Mouse (Mus musculus): Measurements from ENCODE around the gene 1700010B08Rik. TPM values are rescaled to one million over a fixed set of nuclear protein-coding genes. Genes with fewer than 3 reads are reported as not detected.

1700010B08Rik gene
- total RNA-seq, 1 experiment = not detected

GRCm38 (mm10) chr2:173722251-173722857, 3.1 kb downstream of the 1700010B08Rik start:
- Histone ChIP-seq H3K4me3 (ENCODE audit: insufficient read depth in 1 of 2, low read depth in 1 of 2, low read length in 2 of 2, poor library complexity in 1 of 2, severe bottlenecking in 1 of 2) (no peak overlapping the region), H3K27ac (ENCODE audit: insufficient read depth, low read depth, low read length, poor library complexity, severe bottlenecking) (no peak overlapping the region; the same call in 1 of the 2 replicates), H3K4me1 (ENCODE audit: control insufficient read depth in 2 of 2, insufficient read depth in 2 of 2, low read length in 2 of 2, poor library complexity in 1 of 2) (0 out of 4 replicates have a peak, but pooled peaks cover 0 to 4% of the 10 kb centered on the region in 2 experiments), H3K9me3 (ENCODE audit: control insufficient read depth, insufficient read depth, low read depth, low read length) (no peaks in the 10 kb centered on the region), H3K36me3 (ENCODE audit: control insufficient read depth, insufficient read depth, low read length, poor library complexity, severe bottlenecking) (no peaks in the 10 kb centered on the region), H3K9ac (ENCODE audit: insufficient read depth, low read depth, low read length, poor library complexity, severe bottlenecking) (no peak overlapping the region)
- no peak for TF ChIP-seq ZC3H11A (IDR thresholded peaks at IDR 0.05; ENCODE audit: borderline replicate concordance, low read depth, low read length)
- TF ChIP-seq ZNF384 (IDR thresholded peaks at IDR 0.05; ENCODE audit: low read depth, low read length) = no peak
- TF ChIP-seq CHD2 (IDR thresholded peaks at IDR 0.05; ENCODE audit: low read depth, low read length) = no peak
- TF ChIP-seq MAFK (IDR thresholded peaks at IDR 0.05; ENCODE audit: insufficient read depth, low read depth, low read length) = no peak
- no peak for TF ChIP-seq HCFC1 (IDR thresholded peaks at IDR 0.05; ENCODE audit: borderline replicate concordance, insufficient read depth, low read length)
- in situ Hi-C loops (cut with MboI; ENCODE audit: low sequenced_read_pairs in 2 of 2, unreplicated experiment in 2 of 2) = no loop called here
- no peak for DNase-seq (ENCODE audit: low read depth, low spot score)

GRCm38 (mm10) chr2:173724382-173724781, 5.2 kb downstream of the 1700010B08Rik start:
- Histone ChIP-seq H3K9ac (ENCODE audit: insufficient read depth, low read depth, low read length, poor library complexity, severe bottlenecking) (no peak overlapping the region), H3K9me3 (ENCODE audit: control insufficient read depth, insufficient read depth, low read depth, low read length) (no peaks in the 10 kb centered on the region), H3K27ac (ENCODE audit: insufficient read depth, low read depth, low read length, poor library complexity, severe bottlenecking) (no peak overlapping the region), H3K4me3 (ENCODE audit: insufficient read depth in 1 of 2, low read depth in 1 of 2, low read length in 2 of 2, poor library complexity in 1 of 2, severe bottlenecking in 1 of 2) (no peak overlapping the region), H3K4me1 (ENCODE audit: control insufficient read depth in 2 of 2, insufficient read depth in 2 of 2, low read length in 2 of 2, poor library complexity in 1 of 2) (0 out of 4 replicates have a peak, but pooled peaks cover 0 to 4% of the 10 kb centered on the region in 2 experiments), H3K36me3 (ENCODE audit: control insufficient read depth, insufficient read depth, low read length, poor library complexity, severe bottlenecking) (no peaks in the 10 kb centered on the region)
- TF ChIP-seq MAFK (IDR thresholded peaks at IDR 0.05; ENCODE audit: insufficient read depth, low read depth, low read length) = no peak
- no peak for TF ChIP-seq CHD2 (IDR thresholded peaks at IDR 0.05; ENCODE audit: low read depth, low read length)
- TF ChIP-seq ZNF384 (IDR thresholded peaks at IDR 0.05; ENCODE audit: low read depth, low read length) = no peak
- no peak for TF ChIP-seq HCFC1 (IDR thresholded peaks at IDR 0.05; ENCODE audit: borderline replicate concordance, insufficient read depth, low read length)
- no peak for TF ChIP-seq ZC3H11A (IDR thresholded peaks at IDR 0.05; ENCODE audit: borderline replicate concordance, low read depth, low read length)
- in situ Hi-C loops (cut with MboI; ENCODE audit: low sequenced_read_pairs in 2 of 2, unreplicated experiment in 2 of 2) = no loop called here
- DNase-seq (ENCODE audit: low read depth, low spot score) = no peak

GRCm38 (mm10) chr2:173724940-173725807, 6.0 kb downstream of the 1700010B08Rik start:
- Histone ChIP-seq H3K9me3 (ENCODE audit: control insufficient read depth, insufficient read depth, low read depth, low read length) (no peaks in the 10 kb centered on the region), H3K9ac (ENCODE audit: insufficient read depth, low read depth, low read length, poor library complexity, severe bottlenecking) (no peak overlapping the region), H3K36me3 (ENCODE audit: control insufficient read depth, insufficient read depth, low read length, poor library complexity, severe bottlenecking) (no peaks in the 10 kb centered on the region), H3K27ac (ENCODE audit: insufficient read depth, low read depth, low read length, poor library complexity, severe bottlenecking) (no peak overlapping the region), H3K4me1 (ENCODE audit: control insufficient read depth in 2 of 2, insufficient read depth in 2 of 2, low read length in 2 of 2, poor library complexity in 1 of 2) (0 out of 4 replicates have a peak, but pooled peaks cover 0 to 4% of the 10 kb centered on the region in 2 experiments), H3K4me3 (ENCODE audit: insufficient read depth in 1 of 2, low read depth in 1 of 2, low read length in 2 of 2, poor library complexity in 1 of 2, severe bottlenecking in 1 of 2) (no peak overlapping the region)
- in situ Hi-C loops (cut with MboI; ENCODE audit: low sequenced_read_pairs in 2 of 2, unreplicated experiment in 2 of 2) = no loop called here
- no peak for DNase-seq (ENCODE audit: low read depth, low spot score)
- TF ChIP-seq MAFK (IDR thresholded peaks at IDR 0.05; ENCODE audit: insufficient read depth, low read depth, low read length) = no peak
- no peak for TF ChIP-seq CHD2 (IDR thresholded peaks at IDR 0.05; ENCODE audit: low read depth, low read length)
- no peak for TF ChIP-seq ZC3H11A (IDR thresholded peaks at IDR 0.05; ENCODE audit: borderline replicate concordance, low read depth, low read length)
- TF ChIP-seq HCFC1 (IDR thresholded peaks at IDR 0.05; ENCODE audit: borderline replicate concordance, insufficient read depth, low read length) = no peak
- TF ChIP-seq ZNF384 (IDR thresholded peaks at IDR 0.05; ENCODE audit: low read depth, low read length) = no peak

- H3K9ac ChIP-seq (ENCODE audit: insufficient read depth, low read depth, low read length, poor library complexity, severe bottlenecking) = no peak overlapping the region
- H3K27ac ChIP-seq (ENCODE audit: insufficient read depth, low read depth, low read length, poor library complexity, severe bottlenecking) = no peak overlapping the region
- H3K36me3 ChIP-seq (ENCODE audit: control insufficient read depth, insufficient read depth, low read length, poor library complexity, severe bottlenecking) = no peaks in the 10 kb centered on the region
- TF ChIP-seq ZC3H11A (IDR thresholded peaks at IDR 0.05; ENCODE audit: borderline replicate concordance, low read depth, low read length) = no peak
- no peak for TF ChIP-seq MAFK (IDR thresholded peaks at IDR 0.05; ENCODE audit: insufficient read depth, low read depth, low read length)
- TF ChIP-seq HCFC1 (IDR thresholded peaks at IDR 0.05; ENCODE audit: borderline replicate concordance, insufficient read depth, low read length) = no peak
- no peak for TF ChIP-seq ZNF384 (IDR thresholded peaks at IDR 0.05; ENCODE audit: low read depth, low read length)
- no peak for TF ChIP-seq CHD2 (IDR thresholded peaks at IDR 0.05; ENCODE audit: low read depth, low read length)
- no peak for DNase-seq (ENCODE audit: low read depth, low spot score)
- H3K9me3 ChIP-seq (ENCODE audit: control insufficient read depth, insufficient read depth, low read depth, low read length) = no peaks in the 10 kb centered on the region
- in situ Hi-C loops (cut with MboI; ENCODE audit: low sequenced_read_pairs in 2 of 2, unreplicated experiment in 2 of 2) = no loop called here
- no peak overlapping the region for H3K4me3 ChIP-seq (ENCODE audit: insufficient read depth in 1 of 2, low read depth in 1 of 2, low read length in 2 of 2, poor library complexity in 1 of 2, severe bottlenecking in 1 of 2)
- H3K4me1 ChIP-seq (ENCODE audit: control insufficient read depth in 2 of 2, insufficient read depth in 2 of 2, low read length in 2 of 2, poor library complexity in 1 of 2) = 0 out of 4 replicates have a peak, but pooled peaks cover 0 to 4% of the 10 kb centered on the region in 2 experiments
Measured at GRCm38 (mm10) chr2:173725819-173726218, 6.6 kb downstream of the 1700010B08Rik start.

Measured in ES-E14 (cell line).